Mouse (Mus musculus) embryonic fibroblast, embryonic 13.5 days (primary cell): ENCODE data around the gene 1700022I11Rik.

Experiments
- CTCF ChIP-seq: IDR thresholded peaks from 2 replicates; pipeline ENCODE4 v1.5.1; 2011; ENCODE audit warnings: mild to moderate bottlenecking, control low read depth, low read length, moderate library complexity, borderline replicate concordance; ENCODE audit not compliant: insufficient read depth
- POLR2A ChIP-seq: IDR thresholded peaks from 2 replicates; pipeline ENCODE4 v1.6.1; 2011; ENCODE audit warnings: low read depth, mild to moderate bottlenecking, control low read depth, low read length, moderate library complexity

GRCm38 (mm10) chr4:42924095-42924710 lies 45.2 kb upstream of the 1700022I11Rik start:
- TF ChIP-seq CTCF (no peak), POLR2A (no peak)
